Mouse (Mus musculus) MEL (cell line): ENCODE measurements at regions not wholly inside any gene's neighbourhood (a gene's known extent, or its start where the extent isn't known, plus 50 kb on each side); places are given as distances from the start of the nearest gene placed in this dataset.

Source experiments
- DNase-seq: peaks from one replicate; pipeline ENCODE4 v3.0.0; 2011; ENCODE audit warnings: low read depth, low spot score
- H3K27ac ChIP-seq: 2 replicates; pipeline ENCODE4 v1.5.1; 2012; ENCODE audit warnings: low read depth, mild to moderate bottlenecking, control low read depth, low read length, moderate library complexity; ENCODE audit not compliant: control insufficient read depth
- H3K27me3 ChIP-seq, 2 experiments: fragments of 150-350 bp in 1 of 2; sonication (generic) in 1 of 2; 2 replicates each; pipeline ENCODE4 v1.6.1; 2012; ENCODE audit warnings: low read length in 2 of 2, mild to moderate bottlenecking in 2 of 2, improper control_type of control experiment in 1 of 2, moderate library complexity in 1 of 2; ENCODE audit not compliant: insufficient read depth in 2 of 2, control insufficient read depth in 1 of 2
- H3K36me3 ChIP-seq, 2 experiments: 2 replicates each; pipeline ENCODE4 v1.6.1; 2012 to 2014; ENCODE audit warnings: low read length in 2 of 2, improper control_type of control experiment in 1 of 2, inconsistent platforms in 1 of 2, mild to moderate bottlenecking in 1 of 2; ENCODE audit not compliant: insufficient read depth in 2 of 2, control insufficient read depth in 1 of 2
- H3K4me1 ChIP-seq, 2 experiments: fragments of 150-350 bp in 1 of 2; sonication (generic) in 1 of 2; 2 replicates each; pipeline ENCODE4 v1.6.1; 2012; ENCODE audit warnings: low read length in 2 of 2, improper control_type of control experiment in 1 of 2, mild to moderate bottlenecking in 1 of 2; ENCODE audit not compliant: insufficient read depth in 2 of 2, control insufficient read depth in 1 of 2
- H3K4me3 ChIP-seq, 2 experiments: fragments of 150-350 bp in 1 of 2; sonication (generic) in 1 of 2; 2 replicates each; pipeline ENCODE4 v1.5.1; 2012; ENCODE audit warnings: low read depth in 2 of 2, low read length in 2 of 2, mild to moderate bottlenecking in 2 of 2, moderate library complexity in 2 of 2, control low read depth in 1 of 2, improper control_type of control experiment in 1 of 2; ENCODE audit not compliant: control insufficient read depth in 1 of 2, insufficient read depth in 1 of 2
- H3K79me2 ChIP-seq: 2 replicates; pipeline ENCODE4 v1.6.1; 2012; ENCODE audit warnings: mild to moderate bottlenecking, low read length, moderate library complexity; ENCODE audit not compliant: control insufficient read depth, poor library complexity, insufficient read depth
- H3K9ac ChIP-seq: 2 replicates; pipeline ENCODE4 v1.6.1; 2012; ENCODE audit warnings: low read depth, mild to moderate bottlenecking, control low read depth, low read length, moderate library complexity; ENCODE audit not compliant: control insufficient read depth, poor library complexity, severe bottlenecking
- H3K9me3 ChIP-seq: fragments of 150-350 bp; sonication (generic); replicated peaks from 2 replicates; pipeline ENCODE4 v1.6.1; 2012; ENCODE audit warnings: mild to moderate bottlenecking, low read length, improper control_type of control experiment, moderate library complexity; ENCODE audit not compliant: insufficient read depth
- BHLHE40 ChIP-seq: IDR thresholded peaks from 2 replicates; pipeline ENCODE4 v1.6.1; 2012; ENCODE audit warnings: low read depth, mild to moderate bottlenecking, inconsistent platforms, low read length, improper control_type of control experiment, borderline replicate concordance
- CHD2 ChIP-seq: IDR thresholded peaks from 2 replicates; pipeline ENCODE4 v1.6.1; 2011; ENCODE audit warnings: low read length, improper control_type of control experiment
- CTCF ChIP-seq, 3 experiments: IDR thresholded peaks in 2 of 3; conservative IDR thresholded peaks in 1 of 3; 2 replicates each; pipeline ENCODE4 v1.5.1; 2011 to 2012; ENCODE audit warnings: low read length in 3 of 3, low read depth in 2 of 3, mild to moderate bottlenecking in 2 of 3, improper control_type of control experiment in 1 of 3, inconsistent platforms in 1 of 3, mixed read lengths in 1 of 3, moderate library complexity in 1 of 3; ENCODE audit not compliant: control insufficient read depth in 1 of 3, insufficient read depth in 1 of 3, poor library complexity in 1 of 3, severe bottlenecking in 1 of 3
- E2F4 ChIP-seq: IDR thresholded peaks from 2 replicates; pipeline ENCODE4 v1.6.1; 2011; ENCODE audit warnings: low read depth, low read length, improper control_type of control experiment, borderline replicate concordance
- ELF1 ChIP-seq: IDR thresholded peaks from 2 replicates; pipeline ENCODE4 v1.6.1; 2014; ENCODE audit warnings: low read depth, mild to moderate bottlenecking, inconsistent platforms, low read length, improper control_type of control experiment, moderate library complexity
- EP300 ChIP-seq, 2 experiments: IDR thresholded peaks; 2 replicates each; pipeline ENCODE4 v1.6.1; 2011; ENCODE audit warnings: improper control_type of control experiment in 2 of 2, low read length in 2 of 2, low read depth in 1 of 2, mild to moderate bottlenecking in 1 of 2
- ETS1 ChIP-seq: IDR thresholded peaks from 2 replicates; pipeline ENCODE4 v1.6.1; 2012; ENCODE audit warnings: low read depth, mild to moderate bottlenecking, inconsistent platforms, low read length, improper control_type of control experiment, moderate library complexity
- GABPA ChIP-seq: IDR thresholded peaks from 2 replicates; pipeline ENCODE4 v1.6.1; 2012; ENCODE audit warnings: low read depth, mild to moderate bottlenecking, inconsistent platforms, low read length, improper control_type of control experiment, moderate library complexity
- GATA1 ChIP-seq: IDR thresholded peaks from 2 replicates; pipeline ENCODE4 v1.6.1; 2011; ENCODE audit warnings: low read depth, low read length, improper control_type of control experiment
- HCFC1 ChIP-seq: IDR thresholded peaks from 2 replicates; pipeline ENCODE4 v1.6.1; 2012; ENCODE audit warnings: low read depth, mild to moderate bottlenecking, inconsistent platforms, low read length, improper control_type of control experiment, moderate library complexity
- JUND ChIP-seq: IDR thresholded peaks from 2 replicates; pipeline ENCODE4 v1.6.1; 2011; ENCODE audit warnings: low read depth, mild to moderate bottlenecking, improper control_type of control experiment, low read length
- MAX ChIP-seq: IDR thresholded peaks from 2 replicates; pipeline ENCODE4 v1.6.1; 2011; ENCODE audit warnings: low read length, improper control_type of control experiment
- MAZ ChIP-seq: IDR thresholded peaks from 2 replicates; pipeline ENCODE4 v1.6.1; 2012; ENCODE audit warnings: low read depth, mild to moderate bottlenecking, inconsistent platforms, low read length, improper control_type of control experiment
- MXI1 ChIP-seq: IDR thresholded peaks from 2 replicates; pipeline ENCODE4 v1.6.1; 2011; ENCODE audit warnings: mild to moderate bottlenecking, low read depth, low read length, improper control_type of control experiment
- MYB ChIP-seq: IDR thresholded peaks from 2 replicates; pipeline ENCODE4 v1.6.1; 2011; ENCODE audit warnings: mild to moderate bottlenecking, low read depth, low read length, improper control_type of control experiment
- MYC ChIP-seq: IDR thresholded peaks from 2 replicates; pipeline ENCODE4 v1.6.1; 2011; ENCODE audit warnings: low read depth, mild to moderate bottlenecking, low read length, improper control_type of control experiment, moderate library complexity
- NELFE ChIP-seq: IDR thresholded peaks from 2 replicates; pipeline ENCODE4 v1.6.1; 2011; ENCODE audit warnings: low read depth, low read length, improper control_type of control experiment
- POLR2A ChIP-seq, 2 experiments: IDR thresholded peaks; 2 replicates each; pipeline ENCODE4 v1.6.1; 2011 to 2012; ENCODE audit warnings: low read length in 2 of 2, mild to moderate bottlenecking in 2 of 2, control low read depth in 1 of 2, improper control_type of control experiment in 1 of 2, low read depth in 1 of 2, moderate library complexity in 1 of 2; ENCODE audit not compliant: control insufficient read depth in 1 of 2, insufficient read depth in 1 of 2, poor library complexity in 1 of 2
- POLR2AphosphoS2 ChIP-seq: IDR thresholded peaks from 2 replicates; pipeline ENCODE4 v1.6.1; 2011; ENCODE audit warnings: low read length, improper control_type of control experiment
- RCOR1 ChIP-seq: IDR thresholded peaks from 2 replicates; pipeline ENCODE4 v1.6.1; 2012; ENCODE audit warnings: low read depth, mild to moderate bottlenecking, inconsistent platforms, low read length, improper control_type of control experiment
- SIN3A ChIP-seq: IDR thresholded peaks from 2 replicates; pipeline ENCODE4 v1.6.1; 2012; ENCODE audit warnings: low read length, improper control_type of control experiment, inconsistent platforms
- TCF12 ChIP-seq: IDR thresholded peaks from 2 replicates; pipeline ENCODE4 v1.6.1; 2014; ENCODE audit warnings: low read depth, mild to moderate bottlenecking, inconsistent platforms, low read length, improper control_type of control experiment, moderate library complexity
- UBTF ChIP-seq: IDR thresholded peaks from 2 replicates; pipeline ENCODE4 v1.6.1; 2012; ENCODE audit warnings: low read depth, mild to moderate bottlenecking, inconsistent platforms, low read length, improper control_type of control experiment, moderate library complexity, borderline replicate concordance; ENCODE audit not compliant: insufficient read depth
- ZC3H11A ChIP-seq: IDR thresholded peaks from 2 replicates; pipeline ENCODE4 v1.6.1; 2012; ENCODE audit warnings: low read depth, mild to moderate bottlenecking, inconsistent platforms, low read length, improper control_type of control experiment
- ZKSCAN1 ChIP-seq: IDR thresholded peaks from 2 replicates; pipeline ENCODE4 v1.6.1; 2012; ENCODE audit warnings: low read depth, mild to moderate bottlenecking, inconsistent platforms, low read length, improper control_type of control experiment, moderate library complexity
- ZMIZ1 ChIP-seq: IDR thresholded peaks from 2 replicates; pipeline ENCODE4 v1.6.1; 2012; ENCODE audit warnings: low read depth, mild to moderate bottlenecking, inconsistent platforms, low read length, improper control_type of control experiment, moderate library complexity
- ZNF384 ChIP-seq: IDR thresholded peaks from 2 replicates; pipeline ENCODE4 v1.6.1; 2012; ENCODE audit warnings: low read depth, mild to moderate bottlenecking, inconsistent platforms, low read length, improper control_type of control experiment

GRCm38 (mm10) chr3:156105788-156106187 is 455.8 kb upstream of the Negr1 start:
- Histone ChIP-seq H3K4me1 (no peaks in the 10 kb centered on the region), H3K27ac (no peak overlapping the region), H3K4me3 (no peak overlapping the region), H3K9me3 (no peaks in the 10 kb centered on the region), H3K36me3 (no peaks in the 10 kb centered on the region), H3K9ac (no peak overlapping the region)
- no peak for DNase-seq
- TF ChIP-seq RCOR1 (no peak), TCF12 (no peak), MXI1 (no peak), MAZ (no peak), ELF1 (no peak), CHD2 (no peak), CTCF (IDR thresholded peaks at IDR 0.05 in 2 of 3, conservative IDR thresholded peaks at IDR 0.05 in 1 of 3; ENCODE audit: control insufficient read depth in 1 of 3, insufficient read depth in 1 of 3, low read depth in 2 of 3, low read length in 3 of 3, poor library complexity in 1 of 3, severe bottlenecking in 1 of 3) (no peak), ZKSCAN1 (no peak), EP300 (IDR thresholded peaks at IDR 0.05; ENCODE audit: low read depth in 1 of 2, low read length in 2 of 2) (no peak), MAX (no peak), JUND (no peak), ZMIZ1 (no peak), SIN3A (no peak), E2F4 (no peak), MYB (no peak), ZNF384 (no peak), HCFC1 (no peak), GABPA (no peak), MYC (no peak), ZC3H11A (no peak)
- TF ChIP-seq, all 39 proteins: peak for 0
- H3K27me3 ChIP-seq = no peaks in the 10 kb centered on the region
- no peaks in the 10 kb centered on the region for H3K79me2 ChIP-seq

- H3K4me3 ChIP-seq = no peak overlapping the region
- no peaks in the 10 kb centered on the region for H3K36me3 ChIP-seq
- H3K9ac ChIP-seq = no peak overlapping the region
- H3K4me1 ChIP-seq = no peaks in the 10 kb centered on the region
- H3K9me3 ChIP-seq = no peaks in the 10 kb centered on the region
- no peaks in the 10 kb centered on the region for H3K27me3 ChIP-seq
- H3K79me2 ChIP-seq = no peaks in the 10 kb centered on the region
- DNase-seq = no peak
- no peak overlapping the region for H3K27ac ChIP-seq
- TF ChIP-seq ZNF384 (no peak), MXI1 (no peak), NELFE (no peak), POLR2AphosphoS2 (no peak), GABPA (no peak), UBTF (no peak), ETS1 (no peak), BHLHE40 (no peak), CTCF (IDR thresholded peaks at IDR 0.05 in 2 of 3, conservative IDR thresholded peaks at IDR 0.05 in 1 of 3; ENCODE audit: control insufficient read depth in 1 of 3, insufficient read depth in 1 of 3, low read depth in 2 of 3, low read length in 3 of 3, poor library complexity in 1 of 3, severe bottlenecking in 1 of 3) (no peak), JUND (no peak), GATA1 (no peak), MAX (no peak), MYB (no peak), POLR2A (IDR thresholded peaks at IDR 0.05; ENCODE audit: control insufficient read depth in 1 of 2, insufficient read depth in 1 of 2, low read depth in 1 of 2, low read length in 2 of 2, poor library complexity in 1 of 2) (no peak), TCF12 (no peak)
- TF ChIP-seq, all 39 proteins: peak for 0
Observed at GRCm38 (mm10) chr3:156120341-156120740, 441.3 kb upstream of the Negr1 start.
